Comparison of ENCODE assay signal across 8 mouse cellular contexts in genomic region chr15:37120381-37120780, GRCm38 (mm10).
DNase-seq lines count a peak whose midpoint lies in the region; ATAC-seq lines count a peak whose summit lies in the region.

No protein-coding gene starts in this region.

- ATAC-seq in activated CD4-positive, CD25-positive, alpha-beta regulatory T cell, adult 4 months, result peak; percentile 49
- ATAC-seq in granulocyte monocyte progenitor cell, adult 5-6 weeks (replicated peaks; ENCODE audit: poor library complexity, severe bottlenecking), result peak; percentile 67

- DNase-seq in A20 (ENCODE audit: low read depth, low spot score), result peak; percentile 56
- peak; percentile 89 for DNase-seq in embryo, embryonic 10 days (ENCODE audit: low spot score)
- DNase-seq in kidney, postnatal 25 days, result peak; percentile 77 to 91
- DNase-seq in lung, adult 18-20 months, result peak; percentile 88 to 91
- peak; percentile 78 for DNase-seq in retina, postnatal 1 day
- DNase-seq in thymus, postnatal 36 days, result peak; percentile 45 to 68

Comparison
In these comparisons a context has a peak if more than half of its experiments do, and no peak if none do; other contexts are left out.
1. Peak in every context shown above with its lines: DNase-seq and ATAC-seq.